Mouse (Mus musculus): ENCODE measurements around the gene Zfp110. TPM values are rescaled to one million over a fixed set of nuclear protein-coding genes. Genes with fewer than 3 reads are reported as not detected.

The Zfp110 gene
- total and polyA plus RNA-seq, 2 experiments from 2014 or later: 15.9 to 20.5 TPM

DNA sequence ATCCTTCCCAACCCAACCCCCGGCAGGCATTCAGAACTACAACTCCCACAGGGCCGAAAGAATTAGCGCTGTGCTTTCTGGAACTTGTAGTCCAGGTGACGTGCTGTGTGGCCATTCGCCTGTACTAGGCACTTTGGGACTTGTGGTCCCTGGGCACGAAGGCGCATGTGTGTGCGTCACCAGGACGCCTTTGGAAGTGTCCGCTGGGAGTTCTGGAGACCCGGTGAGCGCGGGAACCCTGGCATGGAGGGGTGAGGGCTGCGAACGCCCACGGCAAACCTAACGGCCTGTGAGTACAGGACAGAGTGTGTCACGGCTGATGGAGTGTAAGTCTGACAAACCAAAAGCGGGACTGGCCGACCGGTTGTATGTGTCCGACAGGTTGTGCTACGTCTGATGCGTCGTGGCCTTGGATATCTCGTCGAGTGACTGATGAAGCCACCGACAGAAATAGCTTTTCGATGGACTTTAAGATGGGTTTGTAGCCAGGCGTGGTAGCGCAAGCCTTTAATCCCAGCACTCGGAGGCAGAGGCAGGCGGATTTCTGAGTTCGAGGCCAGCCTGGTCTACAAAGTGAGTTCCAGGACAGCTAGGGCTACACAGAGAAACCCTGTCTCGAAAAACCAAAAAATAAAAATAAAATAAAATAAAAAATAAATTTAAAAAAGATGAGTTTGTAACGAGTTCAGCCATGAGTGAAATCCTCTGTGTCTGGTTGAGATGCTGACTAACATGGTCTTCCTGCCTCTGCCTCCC is 63.3 kb downstream of the Zfp110 start, which contains the start of gene Zscan22:
TSS of gene Zscan22 (plus strand) at position 161 of the 756 bp plus-strand sequence.
- Histone ChIP-seq H3K4me2 (ENCODE audit: low read depth, low read length) (peak within 1 kb of the TSS; percentile 66), H3K36me3 (replicated peaks; ENCODE audit: control insufficient read depth, insufficient read depth, low read length) (peaks cover 4% of the 10 kb centered on the region; the same call in 1 of the 2 replicates), H3K9me3 (replicated peaks; ENCODE audit: control insufficient read depth, low read length) (no peaks in the 10 kb centered on the region), H3K27ac (ENCODE audit: low read depth) (peak within 1 kb of the TSS; percentile 62), H3K4me3 (ENCODE audit: low read depth, low read length) (peak within 1 kb of the TSS; percentile 77), H3K4me1 (ENCODE audit: control insufficient read depth, insufficient read depth) (peaks cover 7% of the 10 kb centered on the region), H3K27me3 (ENCODE audit: control insufficient read depth, insufficient read depth, low read length) (no peaks in the 10 kb centered on the region), H3K9ac (replicated peaks; ENCODE audit: low read depth, low read length) (peak within 1 kb of the TSS; percentile 58)
- ATAC-seq (ENCODE audit: insufficient read depth, low read depth) (peak; percentile 100), DNase-seq (ENCODE audit: low spot score) (peak; percentile 95)
- TF ChIP-seq EP300 (IDR thresholded peaks at IDR 0.05; ENCODE audit: low read depth): no peak
- no peak for TF ChIP-seq CTCF (IDR thresholded peaks at IDR 0.05; ENCODE audit: low read depth)
- WGBS: 5% methylated on average over 36 of the region's 36 CpGs

Other genes starting within 250 kb of the Zfp110 start
- not detected in 2 replicates for gene Vmn2r53, start 226.0 kb upstream of the Zfp110 start, total RNA-seq (2014; rRNA removed; ENCODE audit: low replicate concordance)
- gene Vmn2r53, start 226.0 kb upstream of the Zfp110 start, polyA plus RNA-seq (2015; fragmentation: Nextera tagmentation; extraction: Ambion mirVana): under 0.01 TPM in 1 of 2 replicates, not detected in the other
- gene Vmn2r54, start 194.4 kb upstream of the Zfp110 start, total RNA-seq (2014; rRNA removed; ENCODE audit: low replicate concordance): not detected in 2 replicates
- gene Vmn2r54, start 194.4 kb upstream of the Zfp110 start, polyA plus RNA-seq (2015; fragmentation: Nextera tagmentation; extraction: Ambion mirVana): not detected in 2 replicates
- not detected in 2 replicates for gene Vmn2r55, start 149.8 kb upstream of the Zfp110 start, total RNA-seq (2014; rRNA removed; ENCODE audit: low replicate concordance)
- not detected in 2 replicates for gene Vmn2r55, start 149.8 kb upstream of the Zfp110 start, polyA plus RNA-seq (2015; fragmentation: Nextera tagmentation; extraction: Ambion mirVana)
- gene Vmn2r56, start 99.8 kb upstream of the Zfp110 start, total RNA-seq (2014; rRNA removed; ENCODE audit: low replicate concordance): not detected in 2 replicates
- gene Vmn2r56, start 99.8 kb upstream of the Zfp110 start, polyA plus RNA-seq (2015; fragmentation: Nextera tagmentation; extraction: Ambion mirVana): not detected in 2 replicates
- 1.5 and 6.3 TPM in 2 replicates for gene Zscan18, start 31.1 kb upstream of the Zfp110 start, total RNA-seq (2014; rRNA removed; ENCODE audit: low replicate concordance)
- gene Zscan18, start 31.1 kb upstream of the Zfp110 start, polyA plus RNA-seq (2015; fragmentation: Nextera tagmentation; extraction: Ambion mirVana): 2.1 and 2.6 TPM in 2 replicates
- gene Zfp329, start 15.9 kb upstream of the Zfp110 start, total RNA-seq (2014; rRNA removed; ENCODE audit: low replicate concordance): 3.1 and 12.2 TPM in 2 replicates
- 6.2 and 7.0 TPM in 2 replicates for gene Zfp329, start 15.9 kb upstream of the Zfp110 start, polyA plus RNA-seq (2015; fragmentation: Nextera tagmentation; extraction: Ambion mirVana)
- gene Zfp128, start 46.4 kb downstream of the Zfp110 start, total RNA-seq (2014; rRNA removed; ENCODE audit: low replicate concordance): 2.9 and 6.3 TPM in 2 replicates
- gene Zfp128, start 46.4 kb downstream of the Zfp110 start, polyA plus RNA-seq (2015; fragmentation: Nextera tagmentation; extraction: Ambion mirVana): 2.3 and 3.0 TPM in 2 replicates
- gene Zscan22, start 63.1 kb downstream of the Zfp110 start, total RNA-seq (2014; rRNA removed; ENCODE audit: low replicate concordance): 1.3 and 3.5 TPM in 2 replicates
- 4.4 and 4.6 TPM in 2 replicates for gene Zscan22, start 63.1 kb downstream of the Zfp110 start, polyA plus RNA-seq (2015; fragmentation: Nextera tagmentation; extraction: Ambion mirVana)
- gene Rps5, start 87.5 kb downstream of the Zfp110 start, total RNA-seq (2014; rRNA removed; ENCODE audit: low replicate concordance): 1,775 and 1,995 TPM in 2 replicates
- 431 and 457 TPM in 2 replicates for gene Rps5, start 87.5 kb downstream of the Zfp110 start, polyA plus RNA-seq (2015; fragmentation: Nextera tagmentation; extraction: Ambion mirVana)
- not detected in 2 replicates for gene Rnf225, start 92.7 kb downstream of the Zfp110 start, total RNA-seq (2014; rRNA removed; ENCODE audit: low replicate concordance)
- gene Rnf225, start 92.7 kb downstream of the Zfp110 start, polyA plus RNA-seq (2015; fragmentation: Nextera tagmentation; extraction: Ambion mirVana): 0.14 and 0.19 TPM in 2 replicates
- gene Zfp324, start 131.1 kb downstream of the Zfp110 start, total RNA-seq (2014; rRNA removed; ENCODE audit: low replicate concordance): 2.9 and 10.9 TPM in 2 replicates
- gene Zfp324, start 131.1 kb downstream of the Zfp110 start, polyA plus RNA-seq (2015; fragmentation: Nextera tagmentation; extraction: Ambion mirVana): 3.7 and 4.2 TPM in 2 replicates
- 2.5 and 6.2 TPM in 2 replicates for gene Zfp446, start 143.1 kb downstream of the Zfp110 start, total RNA-seq (2014; rRNA removed; ENCODE audit: low replicate concordance)
- 3.1 and 3.3 TPM in 2 replicates for gene Zfp446, start 143.1 kb downstream of the Zfp110 start, polyA plus RNA-seq (2015; fragmentation: Nextera tagmentation; extraction: Ambion mirVana)
- gene Slc27a5, start 163.4 kb downstream of the Zfp110 start, total RNA-seq (2014; rRNA removed; ENCODE audit: low replicate concordance): not detected in 2 replicates
- gene Slc27a5, start 163.4 kb downstream of the Zfp110 start, polyA plus RNA-seq (2015; fragmentation: Nextera tagmentation; extraction: Ambion mirVana): not detected in 2 replicates
- 279 and 309 TPM in 2 replicates for gene Trim28, start 164.4 kb downstream of the Zfp110 start, total RNA-seq (2014; rRNA removed; ENCODE audit: low replicate concordance)
- 67.8 and 69.9 TPM in 2 replicates for gene Trim28, start 164.4 kb downstream of the Zfp110 start, polyA plus RNA-seq (2015; fragmentation: Nextera tagmentation; extraction: Ambion mirVana)
- gene Zbtb45, start 175.3 kb downstream of the Zfp110 start, total RNA-seq (2014; rRNA removed; ENCODE audit: low replicate concordance): 16.9 and 29.2 TPM in 2 replicates
- 9.5 and 10.5 TPM in 2 replicates for gene Zbtb45, start 175.3 kb downstream of the Zfp110 start, polyA plus RNA-seq (2015; fragmentation: Nextera tagmentation; extraction: Ambion mirVana)
- gene Chmp2a, start 200.0 kb downstream of the Zfp110 start, total RNA-seq (2014; rRNA removed; ENCODE audit: low replicate concordance): 48.2 and 72.1 TPM in 2 replicates
- gene Chmp2a, start 200.0 kb downstream of the Zfp110 start, polyA plus RNA-seq (2015; fragmentation: Nextera tagmentation; extraction: Ambion mirVana): 181 and 183 TPM in 2 replicates
- gene Ube2m, start 203.5 kb downstream of the Zfp110 start, total RNA-seq (2014; rRNA removed; ENCODE audit: low replicate concordance): 290 and 312 TPM in 2 replicates
- gene Ube2m, start 203.5 kb downstream of the Zfp110 start, polyA plus RNA-seq (2015; fragmentation: Nextera tagmentation; extraction: Ambion mirVana): 116 and 127 TPM in 2 replicates
- gene Mzf1, start 220.0 kb downstream of the Zfp110 start, total RNA-seq (2014; rRNA removed; ENCODE audit: low replicate concordance): 2.7 and 8.4 TPM in 2 replicates
- gene Mzf1, start 220.0 kb downstream of the Zfp110 start, polyA plus RNA-seq (2015; fragmentation: Nextera tagmentation; extraction: Ambion mirVana): 0.70 and 0.83 TPM in 2 replicates

Measured in heart, postnatal 0 days (tissue).